Mouse (Mus musculus) kidney, adult 2 months (tissue): ENCODE measurements around the gene Slc4a4.

Experiments used
- CTCF ChIP-seq: fragments of 200-500 bp; conservative IDR thresholded peaks from 2 replicates; pipeline ENCODE4 v1.5.1; 2011; ENCODE audit warnings: low read depth, mild to moderate bottlenecking, control low read depth, low read length, moderate library complexity, mixed read lengths; ENCODE audit not compliant: insufficient read depth, insufficient read length
- POLR2A ChIP-seq: fragments of 200-500 bp; IDR thresholded peaks from one replicate; pipeline ENCODE4 v1.6.1; 2011; ENCODE audit warnings: low read depth, low read length, control low read depth

DNA sequence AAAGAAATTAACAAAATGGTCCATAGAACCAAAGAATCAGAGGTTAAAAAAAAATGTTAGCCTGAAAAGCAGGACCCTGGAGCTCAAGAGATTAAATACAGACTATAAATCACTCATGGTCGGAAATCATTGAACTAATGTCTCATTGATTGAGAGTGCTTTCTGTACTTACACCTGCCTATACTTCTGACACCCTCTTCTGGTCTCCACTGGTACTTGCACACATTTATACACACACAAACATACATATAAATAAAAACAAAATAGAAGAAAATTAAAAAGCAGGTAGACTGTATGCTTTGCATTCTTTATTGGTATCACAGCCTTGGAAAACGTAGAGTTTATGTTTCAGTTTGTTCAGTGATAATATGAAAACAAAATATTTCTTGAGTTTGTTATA is 341.3 kb downstream of the Slc4a4 start:
- TF ChIP-seq CTCF (no peak), POLR2A (no peak)
